Mouse (Mus musculus) heart, embryonic 14.5 days (tissue): ENCODE data around the gene Cage1. TPM values are rescaled to one million over a fixed set of nuclear protein-coding genes. Genes with fewer than 3 reads are reported as not detected.

ENCODE experiments used
- ATAC-seq: fragments of 200-750 bp; cut with Nextera tagmentation; 2 replicates; pipeline ENCODE4 v1.8.0; 2017; ENCODE audit warnings: low read depth, moderate TSS enrichment; ENCODE audit not compliant: insufficient number of reproducible peaks, insufficient read depth, low FRiP score
- H3K27ac ChIP-seq, 2 experiments: fragments of 200-500 bp in 1 of 2; fragments of 300-500 bp in 1 of 2; sonication (generic) in 1 of 2; replicated peaks in 1 of 2; 2 replicates each; pipeline ENCODE4 v1.5.1; 2012 to 2014; ENCODE audit warnings: low read depth in 2 of 2, low read length in 2 of 2, control low read depth in 1 of 2, mild to moderate bottlenecking in 1 of 2, mixed read lengths in 1 of 2; ENCODE audit not compliant: control insufficient read depth in 1 of 2, insufficient read depth in 1 of 2
- H3K27me3 ChIP-seq: fragments of 300-500 bp; sonication (generic); 2 replicates; pipeline ENCODE4 v1.6.1; 2014; ENCODE audit warnings: mild to moderate bottlenecking, low read length, control low read depth; ENCODE audit not compliant: control insufficient read depth, insufficient read depth
- H3K36me3 ChIP-seq: fragments of 300-500 bp; sonication (generic); 2 replicates; pipeline ENCODE4 v1.6.1; 2014; ENCODE audit warnings: mild to moderate bottlenecking, control low read depth, low read length, mixed read lengths; ENCODE audit not compliant: control insufficient read depth, insufficient read depth
- H3K4me1 ChIP-seq, 2 experiments: fragments of 200-500 bp in 1 of 2; fragments of 300-500 bp in 1 of 2; sonication (generic) in 1 of 2; 2 replicates each; pipeline ENCODE4 v1.6.1; 2012 to 2014; ENCODE audit warnings: low read length in 2 of 2, control low read depth in 1 of 2, mixed read lengths in 1 of 2; ENCODE audit not compliant: control insufficient read depth in 2 of 2, insufficient read depth in 2 of 2
- H3K4me2 ChIP-seq: fragments of 300-500 bp; sonication (generic); 2 replicates; pipeline ENCODE4 v1.6.1; 2014; ENCODE audit warnings: mild to moderate bottlenecking, low read length
- H3K4me3 ChIP-seq, 2 experiments: fragments of 200-500 bp in 1 of 2; fragments of 300-500 bp in 1 of 2; sonication (generic) in 1 of 2; 2 replicates each; pipeline ENCODE4 v1.5.1; 2012 to 2014; ENCODE audit warnings: low read length in 2 of 2, mild to moderate bottlenecking in 2 of 2, control low read depth in 1 of 2, low read depth in 1 of 2, moderate library complexity in 1 of 2; ENCODE audit not compliant: control insufficient read depth in 1 of 2, insufficient read depth in 1 of 2
- H3K9ac ChIP-seq: fragments of 300-500 bp; sonication (generic); 2 replicates; pipeline ENCODE4 v1.6.1; 2014; ENCODE audit warnings: mild to moderate bottlenecking, low read length
- H3K9me3 ChIP-seq: fragments of 300-500 bp; sonication (generic); 2 replicates; pipeline ENCODE4 v1.6.1; 2016; ENCODE audit warnings: low read length, control low read depth; ENCODE audit not compliant: control insufficient read depth
- WGBS: fragments of 180-500 bp; shearing (Covaris S2); extraction: QIAGEN DNeasy Blood & Tissue Kit; methylation state at CpG from one replicate; pipeline ENCODE4 v1.1.7; 2014; 5-methylcytosine and 5-hydroxymethylcytosine counted together
- polyA plus RNA-seq: library from polyadenylated mRNA; unstranded; fragments of >200 nt; fragmentation: Nextera tagmentation; extraction: Ambion mirVana; gene quantifications from 2 replicates; pipeline ENCODE4 v1.2.1, GENCODE M21; 2014

The Cage1 gene
- polyA plus RNA-seq, 1 experiment from 2014 or later: 1.8 TPM

DNA sequence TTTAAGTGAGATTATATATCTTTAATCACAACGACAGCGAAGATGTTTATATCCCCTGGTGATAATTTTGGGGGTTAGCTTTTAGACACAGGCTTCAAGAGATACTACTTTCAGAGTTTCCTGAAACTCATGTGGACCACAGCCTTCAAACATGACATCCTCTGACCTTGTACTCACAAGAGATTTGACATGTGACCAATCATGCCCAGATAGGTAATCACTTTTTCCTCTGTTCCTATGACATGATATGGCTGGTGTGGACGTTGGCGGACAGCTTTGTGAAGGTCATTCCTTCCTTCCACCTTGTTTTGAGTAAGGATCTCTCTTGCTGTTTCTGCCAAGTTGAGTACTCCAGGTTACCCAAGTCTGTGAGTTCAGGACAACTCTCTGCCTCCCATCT lies 8.5 kb downstream of the Cage1 start:
- Histone ChIP-seq H3K4me1 (no peaks in the 10 kb centered on the region; a peak in 1 of 4 replicates), H3K36me3 (no peaks in the 10 kb centered on the region), H3K27ac (no peak overlapping the region), H3K4me2 (no peak overlapping the region), H3K9ac (no peak overlapping the region), H3K4me3 (no peak overlapping the region), H3K27me3 (no peaks in the 10 kb centered on the region), H3K9me3 (no peaks in the 10 kb centered on the region)
- WGBS: 52% methylated on average over 4 of the region's 4 CpGs
- no peak for ATAC-seq

GRCm38 (mm10) chr13:38027618-38028248 lies 9.1 kb downstream of the Cage1 start:
- no peak overlapping the region for H3K4me2 ChIP-seq
- H3K9me3 ChIP-seq: no peaks in the 10 kb centered on the region
- H3K9ac ChIP-seq: no peak overlapping the region
- no peaks in the 10 kb centered on the region for H3K27me3 ChIP-seq
- no peaks in the 10 kb centered on the region for H3K36me3 ChIP-seq
- ATAC-seq: no peak
- no peak overlapping the region for H3K27ac ChIP-seq
- WGBS: 57% methylated on average over 6 of the region's 6 CpGs
- no peaks in the 10 kb centered on the region; a peak in 1 of 4 replicates for H3K4me1 ChIP-seq
- no peak overlapping the region for H3K4me3 ChIP-seq

DNA sequence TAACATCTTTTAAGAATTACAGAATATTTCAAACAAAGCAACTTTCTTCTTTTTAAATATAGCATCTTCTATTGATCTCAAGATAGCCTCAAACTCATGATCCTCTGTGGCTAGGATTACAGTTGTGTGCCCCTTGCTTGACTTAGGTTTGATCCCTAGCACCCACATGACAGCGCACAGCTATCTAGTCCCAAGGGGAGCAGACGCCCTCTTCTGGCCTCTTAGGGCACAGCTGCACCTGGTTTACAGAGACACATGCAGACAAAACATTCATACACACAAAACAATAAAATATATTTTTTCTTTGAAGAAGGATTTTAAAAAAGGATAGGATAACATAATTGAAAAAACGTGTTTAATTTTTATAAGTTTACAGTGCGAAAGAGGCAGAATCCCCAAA lies 11.0 kb downstream of the Cage1 start:
- H3K9me3 ChIP-seq: no peaks in the 10 kb centered on the region
- 48% methylated on average over 4 of the region's 4 CpGs for WGBS

GRCm38 (mm10) chr13:38018791-38019190 lies 18.1 kb downstream of the Cage1 start:
- H3K27ac ChIP-seq: no peak overlapping the region
- no peaks in the 10 kb centered on the region for H3K4me1 ChIP-seq
- 61% methylated on average over 3 of the region's 3 CpGs for WGBS

More for the DNA sequence above, 11.0 kb downstream of the Cage1 start:
- Histone ChIP-seq H3K4me1 (no peaks in the 10 kb centered on the region; a peak in 1 of 4 replicates), H3K4me3 (no peak overlapping the region), H3K27ac (no peak overlapping the region), H3K9ac (no peak overlapping the region), H3K36me3 (no peaks in the 10 kb centered on the region), H3K27me3 (no peaks in the 10 kb centered on the region), H3K4me2 (no peak overlapping the region)
- no peak for ATAC-seq

DNA sequence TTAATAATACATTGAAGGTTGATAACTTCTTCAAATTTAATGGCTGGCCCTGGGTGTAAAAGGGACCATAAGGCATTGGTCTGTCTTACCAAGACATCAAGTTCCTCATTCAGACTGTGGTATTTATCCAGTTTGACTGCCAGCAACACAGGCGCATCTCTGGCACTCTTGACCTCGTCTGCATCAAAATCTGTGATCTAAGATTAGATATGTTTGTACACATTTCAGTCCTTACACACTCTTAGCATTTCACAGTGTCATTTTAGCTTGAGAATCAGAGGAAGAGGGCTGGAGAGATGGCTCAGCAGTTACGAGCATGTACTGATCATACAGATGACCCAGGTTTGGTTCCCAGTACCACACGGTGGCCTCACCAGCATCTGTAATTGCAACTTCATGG lies 21.3 kb downstream of the Cage1 start:
- 83% methylated on average over 4 of the region's 4 CpGs for WGBS
- no peaks in the 10 kb centered on the region for H3K36me3 ChIP-seq
- H3K9ac ChIP-seq: no peak overlapping the region
- H3K9me3 ChIP-seq: 0 out of 2 replicates have a peak, but pooled peaks cover 4% of the 10 kb centered on the region
- no peaks in the 10 kb centered on the region for H3K4me1 ChIP-seq
- no peaks in the 10 kb centered on the region for H3K27me3 ChIP-seq
- H3K27ac ChIP-seq: no peak overlapping the region
- ATAC-seq: no peak
- no peak overlapping the region for H3K4me2 ChIP-seq
- H3K4me3 ChIP-seq: no peak overlapping the region

More at GRCm38 (mm10) chr13:38018791-38019190, 18.1 kb downstream of the Cage1 start:
- 0 out of 2 replicates have a peak, but pooled peaks cover 4% of the 10 kb centered on the region for H3K9me3 ChIP-seq
- ATAC-seq: no peak
- no peak overlapping the region for H3K4me2 ChIP-seq
- H3K4me3 ChIP-seq: no peak overlapping the region
- H3K27me3 ChIP-seq: no peaks in the 10 kb centered on the region
- H3K36me3 ChIP-seq: no peaks in the 10 kb centered on the region
- no peak overlapping the region for H3K9ac ChIP-seq

DNA sequence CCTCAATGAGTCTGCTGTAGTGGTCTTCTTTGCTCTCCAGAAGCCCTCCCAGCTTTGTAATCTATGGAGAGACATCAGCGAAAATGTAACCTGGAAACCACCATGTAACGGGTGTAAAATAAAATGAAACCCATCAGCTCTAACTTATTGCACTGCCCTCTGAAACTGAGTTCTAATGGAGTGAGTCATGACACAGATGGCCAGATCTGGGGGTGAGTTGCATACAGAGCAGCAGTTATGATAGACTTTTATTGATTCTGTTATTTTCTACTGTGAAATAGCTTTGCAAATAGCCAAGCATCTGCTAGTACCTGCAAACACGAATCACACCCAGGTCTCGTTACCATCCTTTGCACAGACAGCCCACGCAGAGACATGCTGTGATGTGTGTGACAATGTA lies 24.4 kb downstream of the Cage1 start:
- no peak for ATAC-seq
- WGBS: 82% methylated on average over 5 of the region's 5 CpGs
- Histone ChIP-seq H3K4me1 (no peaks in the 10 kb centered on the region), H3K9ac (no peak overlapping the region), H3K27ac (no peak overlapping the region), H3K4me2 (no peak overlapping the region), H3K36me3 (no peaks in the 10 kb centered on the region), H3K9me3 (no peaks in the 10 kb centered on the region), H3K4me3 (no peak overlapping the region), H3K27me3 (no peaks in the 10 kb centered on the region)

DNA sequence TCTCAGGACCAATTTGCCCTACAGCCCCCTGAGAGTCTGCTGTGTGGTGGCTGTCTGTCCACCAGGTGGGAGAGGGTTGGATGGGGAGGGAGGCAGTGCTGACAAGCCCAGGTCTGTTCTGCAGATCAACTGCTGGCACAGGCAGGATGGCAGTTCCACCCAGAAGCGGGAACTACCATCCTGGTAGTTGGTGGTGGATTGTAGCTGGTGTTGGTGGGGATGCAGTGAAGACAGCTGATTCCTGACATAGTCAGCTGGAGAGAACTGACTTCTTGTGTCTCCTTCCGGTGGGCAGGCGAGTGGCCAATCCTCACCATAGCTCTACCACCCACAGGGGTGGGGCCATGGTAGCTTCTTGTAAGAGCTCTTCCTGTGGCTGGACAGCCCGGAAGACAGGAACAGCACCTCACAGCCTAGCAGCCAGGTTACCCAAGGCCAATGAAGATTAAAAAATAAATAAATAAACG lies 26.4 kb downstream of the Cage1 start:
- Histone ChIP-seq H3K4me1 (no peaks in the 10 kb centered on the region), H3K4me2 (no peak overlapping the region), H3K36me3 (no peaks in the 10 kb centered on the region), H3K27ac (no peak overlapping the region), H3K9ac (no peak overlapping the region), H3K27me3 (no peaks in the 10 kb centered on the region), H3K4me3 (no peak overlapping the region), H3K9me3 (no peaks in the 10 kb centered on the region)
- WGBS: 75% methylated on average over 5 of the region's 5 CpGs
- no peak for ATAC-seq
